Mouse (Mus musculus) naive thymus-derived CD4-positive, alpha-beta T cell, adult 5 months (primary cell): Measurements from ENCODE around the gene Il31. TPM values are rescaled to one million over a fixed set of nuclear protein-coding genes. Genes with fewer than 3 reads are reported as not detected.

Experiments used
- polyA plus RNA-seq: library from polyadenylated mRNA; unstranded; fragments of 100-300 nt; shearing (Covaris generic); gene quantifications from one replicate; pipeline ENCODE4 v1.2.1, GENCODE M21; 2017

Gene Il31
- not detected for polyA plus RNA-seq

DNA sequence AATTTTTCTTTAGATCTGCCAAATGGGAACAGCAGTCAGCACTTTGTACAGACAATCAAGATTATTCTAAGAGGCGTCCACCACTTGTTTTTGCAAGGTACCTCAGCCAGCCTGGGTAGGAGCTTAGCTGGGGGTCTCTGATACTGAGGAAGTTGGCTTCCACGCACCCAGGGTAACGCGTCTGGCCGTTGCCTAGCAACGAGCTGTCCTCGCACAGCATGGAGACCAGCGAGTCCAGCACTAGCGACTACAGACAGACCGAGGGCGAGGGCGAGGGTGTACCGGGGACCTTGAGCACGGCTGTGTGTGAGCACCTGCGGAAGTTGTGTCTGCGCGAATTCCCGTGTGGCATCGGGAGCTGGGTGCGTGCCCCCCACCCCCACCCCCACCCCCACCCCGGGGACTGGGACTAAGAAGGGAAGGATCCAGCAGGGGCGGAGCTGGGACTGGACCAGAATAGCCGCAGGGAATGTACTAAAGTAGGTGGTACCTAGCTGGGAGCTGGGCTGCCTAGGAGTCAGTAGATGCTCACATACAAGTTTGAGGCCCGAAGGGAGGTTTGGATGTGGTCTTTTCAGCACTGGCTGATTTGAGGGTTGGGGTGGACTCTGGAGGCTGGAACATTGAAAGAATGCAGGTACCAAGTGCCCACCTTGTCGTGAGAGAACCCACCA is at the start of gene Il31, which contains the start of gene Lrrc43:
Gene Il31, minus strand, starts transcription at position 378 of the 674 bp plus-strand sequence.
Gene Lrrc43, plus strand, starts transcription at position 194 of the 674 bp plus-strand sequence.

DNA sequence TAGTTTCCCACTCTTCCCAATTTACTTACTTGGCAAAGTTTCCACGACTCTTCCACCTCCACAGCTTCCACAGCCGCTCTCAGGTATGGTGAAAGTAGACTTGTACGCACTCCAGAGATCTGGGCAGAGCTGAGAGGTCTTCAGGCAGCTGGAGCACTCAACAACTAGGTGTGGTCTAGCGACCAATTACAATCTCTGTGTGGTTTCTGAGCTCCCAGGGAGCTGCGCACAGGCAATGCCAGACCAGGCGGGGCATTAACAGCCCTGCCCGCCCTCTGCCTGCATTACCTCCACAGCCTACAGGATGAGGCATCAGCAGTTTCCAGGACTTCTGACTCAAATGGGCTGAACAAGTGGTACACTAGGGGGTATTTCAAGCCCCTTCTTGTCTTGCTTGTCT is 36.0 kb upstream of the Il31 start, which contains the start of gene Gm49027:
Gene Gm49027, minus strand, starts transcription at position 208 of the 400 bp plus-strand sequence.

DNA sequence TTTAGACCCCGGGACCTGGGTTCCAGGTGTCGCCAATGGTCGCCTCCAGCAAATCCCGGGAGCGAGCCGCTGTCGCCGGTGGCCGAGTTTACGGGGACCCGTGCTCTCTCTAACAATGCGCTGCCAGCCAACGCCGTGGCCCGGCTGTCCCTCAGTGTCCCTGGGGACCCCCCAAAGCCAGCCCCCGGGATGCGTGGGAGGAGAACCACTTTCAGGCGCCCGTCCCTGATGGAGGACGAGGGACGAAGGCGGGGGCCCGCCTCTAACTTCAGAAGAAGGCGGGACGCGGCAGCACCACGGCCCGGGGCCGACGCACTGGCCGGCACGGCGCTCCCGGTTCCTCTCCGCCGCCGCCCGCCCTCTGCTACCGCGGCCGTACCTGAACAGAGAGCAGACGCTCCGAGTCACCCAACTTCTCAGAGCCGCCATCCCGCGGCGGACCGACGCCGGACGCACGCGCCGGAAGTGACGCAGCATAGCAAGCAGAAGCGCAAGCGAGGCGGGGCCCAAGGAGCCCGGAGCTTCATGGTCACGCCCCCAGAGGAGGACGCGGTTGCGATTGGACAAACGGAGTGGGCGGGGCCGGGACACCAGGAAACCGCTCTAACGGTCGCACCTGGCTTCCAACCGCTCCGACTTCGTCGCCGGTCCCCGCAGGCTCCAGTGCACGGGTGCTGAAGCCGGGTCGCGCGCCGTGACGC is 34.6 kb upstream of the Il31 start, which contains the start of gene Diablo:
Gene Diablo, minus strand, starts transcription at position 485 of the 701 bp plus-strand sequence.

DNA sequence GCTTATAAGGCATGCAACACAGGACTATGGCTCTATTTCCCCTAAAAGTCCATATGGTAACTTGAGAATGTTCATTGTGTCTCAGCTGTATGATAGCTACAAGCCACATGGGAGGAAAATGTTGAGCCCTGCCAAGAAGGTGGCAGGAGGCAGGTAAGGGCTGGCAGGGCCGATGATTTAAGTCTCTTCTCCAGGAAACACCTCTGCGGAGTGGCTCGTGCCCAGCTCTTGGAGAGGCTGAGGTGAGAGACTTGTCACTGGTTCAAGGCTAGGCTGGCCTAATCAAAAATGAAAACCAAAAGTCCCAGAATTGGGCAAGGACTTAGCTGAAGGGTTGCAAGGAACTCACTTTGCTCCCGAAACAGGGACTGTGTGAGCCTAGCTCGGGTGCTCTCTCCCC is 20.9 kb upstream of the Il31 start, which contains the start of gene B3gnt4:
Gene B3gnt4, plus strand, starts transcription at position 301 of the 400 bp plus-strand sequence.

Other genes starting within 250 kb of the Il31 start
- 1.1 TPM for gene Wdr66, start 237.4 kb downstream of the Il31 start, polyA plus RNA-seq
- 5.7 TPM for gene Bcl7a, start 145.7 kb downstream of the Il31 start, polyA plus RNA-seq
- 78.5 TPM for gene Mlxip, start 94.7 kb downstream of the Il31 start, polyA plus RNA-seq
- gene Lrrc43, start 184 bp downstream of the Il31 start, polyA plus RNA-seq = not detected
- 0.27 TPM for gene B3gnt4, start 21.0 kb upstream of the Il31 start, polyA plus RNA-seq
- gene Diablo, start 34.7 kb upstream of the Il31 start, polyA plus RNA-seq = 94.6 TPM
- gene Gm49027, start 36.0 kb upstream of the Il31 start, polyA plus RNA-seq = not detected
- gene Vps33a, start 83.5 kb upstream of the Il31 start, polyA plus RNA-seq = 45.0 TPM
- gene Clip1, start 195.1 kb upstream of the Il31 start, polyA plus RNA-seq = 196 TPM
- 75.6 TPM for gene Zcchc8, start 231.6 kb upstream of the Il31 start, polyA plus RNA-seq